Mouse (Mus musculus) limb, embryonic 14.5 days (tissue): ENCODE results near the gene Ppib. TPM values are rescaled to one million over a fixed set of nuclear protein-coding genes. Genes with fewer than 3 reads are reported as not detected.

ENCODE experiments used
- ATAC-seq: fragments of 200-750 bp; cut with Nextera tagmentation; 2 replicates; pipeline ENCODE4 v1.8.0; 2017; ENCODE audit warnings: low read depth, moderate number of reproducible peaks, moderate TSS enrichment; ENCODE audit not compliant: low FRiP score
- DNase-seq: peaks from one replicate; pipeline ENCODE4 v3.0.0-alpha.2; 2015; ENCODE audit warnings: low spot score
- H3K27ac ChIP-seq: fragments of 300-500 bp; sonication (generic); replicated peaks from 2 replicates; pipeline ENCODE4 v1.5.1; 2014; ENCODE audit warnings: low read depth, mild to moderate bottlenecking, low read length, moderate library complexity, mixed read lengths
- H3K27me3 ChIP-seq: fragments of 300-500 bp; sonication (generic); 2 replicates; pipeline ENCODE4 v1.6.1; 2014; ENCODE audit warnings: low read length, mixed read lengths; ENCODE audit not compliant: control insufficient read depth, insufficient read depth
- H3K36me3 ChIP-seq: fragments of 300-500 bp; sonication (generic); 2 replicates; pipeline ENCODE4 v1.6.1; 2014; ENCODE audit warnings: mild to moderate bottlenecking, low read length, moderate library complexity, mixed read lengths; ENCODE audit not compliant: control insufficient read depth, insufficient read depth
- H3K4me1 ChIP-seq: fragments of 300-500 bp; sonication (generic); 2 replicates; pipeline ENCODE4 v1.6.1; 2014; ENCODE audit warnings: antibody characterized with exemption, low read length, mixed read lengths; ENCODE audit not compliant: control insufficient read depth, insufficient read depth
- H3K4me2 ChIP-seq: fragments of 300-500 bp; sonication (generic); replicated peaks from 2 replicates; pipeline ENCODE4 v1.6.1; 2014; ENCODE audit warnings: low read depth, mild to moderate bottlenecking, low read length, moderate library complexity; ENCODE audit not compliant: severe bottlenecking
- H3K4me3 ChIP-seq: fragments of 300-500 bp; sonication (generic); replicated peaks from 2 replicates; pipeline ENCODE4 v1.5.1; 2014; ENCODE audit warnings: low read length
- H3K9ac ChIP-seq: fragments of 300-500 bp; sonication (generic); 2 replicates; pipeline ENCODE4 v1.6.1; 2014; ENCODE audit warnings: mild to moderate bottlenecking, low read depth, low read length, moderate library complexity; ENCODE audit not compliant: severe bottlenecking
- H3K9me3 ChIP-seq: fragments of 300-500 bp; sonication (generic); 2 replicates; pipeline ENCODE4 v1.6.1; 2016; ENCODE audit warnings: low read length; ENCODE audit not compliant: control insufficient read depth
- POLR2A ChIP-seq: fragments of 200-500 bp; IDR thresholded peaks from 2 replicates; pipeline ENCODE4 v1.8.0; 2012; ENCODE audit warnings: inconsistent platforms, mild to moderate bottlenecking, moderate library complexity, borderline replicate concordance; ENCODE audit not compliant: insufficient read depth, insufficient read length; ENCODE audit errors: extremely low read depth
- WGBS: fragments of 180-500 bp; shearing (Covaris S2); extraction: QIAGEN DNeasy Blood & Tissue Kit; methylation state at CpG from one replicate; pipeline ENCODE4 v1.1.7; 2014; 5-methylcytosine and 5-hydroxymethylcytosine counted together
- polyA plus RNA-seq, 2 experiments: library from polyadenylated mRNA; depleted of rRNA in 1 of 2; stranded (reverse) in 1 of 2; unstranded in 1 of 2; fragments of >200 nt; fragmentation: Nextera tagmentation in 1 of 2; extraction: Ambion mirVana in 1 of 2; gene quantifications; 2 replicates each; pipeline versions ENCODE4 v1.2.1 to v1.2.3; 2012 to 2014

Gene Ppib
- polyA plus RNA-seq, 2 experiments: 804 to 826 TPM

DNA sequence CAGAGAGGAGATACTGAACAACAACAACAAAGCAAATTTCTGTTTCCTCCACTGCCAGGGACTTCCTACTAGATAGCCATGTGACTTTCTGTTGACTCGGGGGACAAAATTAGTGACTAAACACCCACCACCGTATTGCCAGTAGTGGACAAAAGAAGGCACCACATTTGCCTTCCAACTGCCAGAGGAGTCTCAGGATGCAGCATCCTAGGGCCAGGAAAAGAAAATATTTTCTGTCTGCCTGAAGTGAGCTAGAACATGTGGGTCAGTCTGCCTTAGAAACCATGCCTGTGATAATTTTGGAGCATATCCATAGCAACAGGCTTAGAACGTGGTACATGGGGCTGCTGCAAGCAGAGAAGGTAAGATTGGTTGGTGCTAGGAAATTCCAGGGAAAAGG, 19.2 kb upstream of the Ppib start:
- Histone ChIP-seq H3K9ac (no peak overlapping the region), H3K9me3 (no peaks in the 10 kb centered on the region), H3K4me1 (no peaks in the 10 kb centered on the region), H3K4me3 (no peak overlapping the region), H3K27me3 (no peaks in the 10 kb centered on the region), H3K4me2 (no peak overlapping the region), H3K36me3 (peaks cover 58% of the 10 kb centered on the region), H3K27ac (no peak overlapping the region)
- 85% methylated on average over 3 of the region's 3 CpGs for WGBS
- TF ChIP-seq POLR2A: no peak
- ATAC-seq: no peak
- DNase-seq: no peak

GRCm38 (mm10) chr9:66042331-66042730, 17.7 kb upstream of the Ppib start:
- no peak for DNase-seq
- Histone ChIP-seq H3K36me3 (peaks cover 45% of the 10 kb centered on the region), H3K27ac (no peak overlapping the region), H3K27me3 (no peaks in the 10 kb centered on the region), H3K4me2 (no peak overlapping the region), H3K4me3 (no peak overlapping the region), H3K9ac (no peak overlapping the region), H3K9me3 (no peaks in the 10 kb centered on the region), H3K4me1 (no peaks in the 10 kb centered on the region)
- 85% methylated on average over 4 of the region's 4 CpGs for WGBS
- no peak for ATAC-seq
- TF ChIP-seq POLR2A: no peak

GRCm38 (mm10) chr9:66043241-66043640, 16.8 kb upstream of the Ppib start:
- H3K27ac ChIP-seq: no peak overlapping the region
- DNase-seq (no peak), ATAC-seq (no peak)
- no peak overlapping the region for H3K4me2 ChIP-seq
- WGBS: 98% methylated on average over 3 of the region's 3 CpGs
- no peak for TF ChIP-seq POLR2A
- no peak overlapping the region for H3K9ac ChIP-seq
- H3K4me1 ChIP-seq: no peaks in the 10 kb centered on the region
- H3K27me3 ChIP-seq: no peaks in the 10 kb centered on the region
- H3K4me3 ChIP-seq: no peak overlapping the region
- H3K9me3 ChIP-seq: no peaks in the 10 kb centered on the region
- peaks cover 36% of the 10 kb centered on the region for H3K36me3 ChIP-seq

GRCm38 (mm10) chr9:66049931-66050601, 10.0 kb upstream of the Ppib start:
- Histone ChIP-seq H3K4me2 (no peak overlapping the region), H3K4me1 (no peaks in the 10 kb centered on the region), H3K9me3 (no peaks in the 10 kb centered on the region), H3K9ac (no peak overlapping the region), H3K27me3 (no peaks in the 10 kb centered on the region), H3K27ac (no peak overlapping the region), H3K36me3 (no peaks in the 10 kb centered on the region), H3K4me3 (no peak overlapping the region)
- 77% methylated on average over 6 of the region's 6 CpGs for WGBS
- TF ChIP-seq POLR2A: no peak
- ATAC-seq (no peak), DNase-seq (no peak)

DNA sequence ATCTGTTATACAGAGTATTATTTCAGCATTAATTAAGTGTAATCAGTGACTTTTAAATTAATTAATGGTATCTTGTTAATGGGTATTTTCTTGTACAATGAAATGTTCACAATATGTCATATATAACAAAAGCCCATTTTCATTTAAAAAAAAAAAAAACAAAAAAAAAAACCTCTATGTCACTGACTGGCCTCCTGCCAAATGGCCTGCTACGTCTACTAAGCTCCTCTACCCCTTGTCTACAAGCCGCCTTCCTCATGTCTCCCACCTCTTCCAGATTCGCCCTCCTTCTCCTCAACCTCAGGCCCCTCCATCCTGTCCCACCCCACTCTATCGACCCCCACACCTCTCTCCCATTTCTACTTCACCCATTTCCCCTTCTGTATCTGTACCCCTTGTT, 8.5 kb upstream of the Ppib start:
- Histone ChIP-seq H3K27ac (no peak overlapping the region), H3K4me3 (no peak overlapping the region), H3K9me3 (no peaks in the 10 kb centered on the region), H3K36me3 (no peaks in the 10 kb centered on the region), H3K4me2 (no peak overlapping the region), H3K4me1 (no peaks in the 10 kb centered on the region), H3K27me3 (no peaks in the 10 kb centered on the region), H3K9ac (no peak overlapping the region)
- WGBS: 73% methylated on average over 4 of the region's 4 CpGs
- ATAC-seq (no peak), DNase-seq (no peak)
- TF ChIP-seq POLR2A: no peak
